ENCODE assay signal across 10 mouse cellular contexts in the genomic region with DNA sequence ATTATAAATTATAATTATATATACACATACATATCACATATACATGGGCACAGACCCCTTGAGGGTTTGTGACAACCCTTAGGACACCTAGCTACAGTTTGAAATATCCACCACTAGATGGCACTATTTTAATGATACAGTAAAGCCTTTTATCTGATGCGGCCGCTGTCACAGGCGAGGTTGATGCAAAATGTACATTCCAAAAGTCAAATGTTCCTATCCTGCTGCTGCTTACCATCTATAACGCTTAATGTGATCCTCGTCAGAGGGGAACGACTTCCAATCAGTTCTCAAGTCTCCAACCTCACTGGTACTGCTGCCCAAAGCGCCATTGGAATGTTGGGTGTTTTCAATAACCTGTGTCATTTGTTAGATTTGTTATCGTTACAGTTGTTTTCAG.
DNase-seq lines count a peak whose midpoint lies in the region; ATAC-seq and TF ChIP-seq lines count a peak whose summit lies in the region.
"Had no signal": no experiment of that assay in that cellular context is flagged by ENCODE, and none has a peak within 500 bp of the region (broad histone marks: within the 10 kb centered on the region; RNA-seq: fewer than 3 reads in every experiment).

No protein-coding gene starts in this region.

- DNase-seq in kidney, adult 2 months = peak; percentile 15
- DNase-seq in A20 (ENCODE audit: low read depth, low spot score) (peak; percentile 28), NIH3T3 (ENCODE audit: low read depth) (peak; percentile 38)
- peak; percentile 67 for DNase-seq in embryo, embryonic 11 days
- no peak for DNase-seq in spleen, adult 18-20 months
- DNase-seq in urinary bladder, adult 18-20 months (ENCODE audit: low spot score in 2 of 2) = no peak
- no peak for DNase-seq in right cerebral cortex, postnatal 4 days
- DNase-seq: kidney, postnatal 14 days; right cerebral cortex, postnatal 14 days had no signal

- H3K27me3 ChIP-seq in kidney, adult 2 months (replicated peaks; ENCODE audit: control insufficient read depth, insufficient read depth, low read length) = no peaks in the 10 kb centered on the region; the same call in 1 of the 2 replicates
- no peaks in the 10 kb centered on the region for H3K27me3 ChIP-seq in kidney, embryonic 15.5 days

- no peak for TF ChIP-seq POLR2A in kidney, adult 2 months (IDR thresholded peaks at IDR 0.05; ENCODE audit: low read depth, low read length)

- H3K27ac ChIP-seq in kidney, adult 2 months (ENCODE audit: insufficient read depth, low read depth, low read length) = no peak overlapping the region
- no peak overlapping the region for H3K27ac ChIP-seq in kidney, embryonic 15.5 days

- H3K9ac ChIP-seq in kidney, embryonic 15.5 days = no peak overlapping the region

- H3K4me2 ChIP-seq in kidney, embryonic 15.5 days = no peak overlapping the region

- no peaks in the 10 kb centered on the region for H3K9me3 ChIP-seq in kidney, embryonic 15.5 days (replicated peaks)

- H3K4me1 ChIP-seq in kidney, adult 2 months (ENCODE audit: control insufficient read depth, insufficient read depth, low read length) = no peaks in the 10 kb centered on the region
- H3K4me1 ChIP-seq in kidney, embryonic 15.5 days = no peaks in the 10 kb centered on the region

- 42% methylated on average over 8 of the region's 8 CpGs for WGBS in kidney, adult 2 months
- 50% methylated on average over 8 of the region's 8 CpGs for WGBS in kidney, embryonic 15.5 days

- H3K36me3 ChIP-seq in kidney, adult 2 months (ENCODE audit: control insufficient read depth, insufficient read depth, low read length) = no peaks in the 10 kb centered on the region
- no peaks in the 10 kb centered on the region for H3K36me3 ChIP-seq in kidney, embryonic 15.5 days

- no peak for ATAC-seq in kidney, embryonic 15.5 days (replicated peaks; ENCODE audit: low FRiP score)

- TF ChIP-seq CTCF in kidney, adult 2 months (conservative IDR thresholded peaks at IDR 0.05; ENCODE audit: insufficient read depth, insufficient read length, low read depth, low read length) = peak; percentile 33

- H3K4me3 ChIP-seq in kidney, adult 2 months (ENCODE audit: insufficient read depth, low read depth, low read length) = no peak overlapping the region
- H3K4me3 ChIP-seq in kidney, embryonic 15.5 days (replicated peaks) = no peak overlapping the region

Comparison
In these comparisons a context has a peak if more than half of its experiments do, and no peak if none do; other contexts are left out.
1. DNase-seq: peak in kidney, adult 2 months (single experiment), A20 (single experiment), NIH3T3 (single experiment) and embryo, embryonic 11 days (single experiment); none in spleen, adult 18-20 months (0 of 2), urinary bladder, adult 18-20 months (0 of 2) and right cerebral cortex, postnatal 4 days (single experiment).